ENCODE assay signal across 15 mouse cellular contexts in genomic region chr2:166190816-166191215, GRCm38 (mm10). TPM values are rescaled to one million over a fixed set of nuclear protein-coding genes. Genes with fewer than 3 reads are reported as not detected.
DNase-seq lines count a peak whose midpoint lies in the region; ATAC-seq lines count a peak whose summit lies in the region.
"Had no signal": no experiment of that assay in that cellular context is flagged by ENCODE, and none has a peak within 500 bp of the region (broad histone marks: within the 10 kb centered on the region; RNA-seq: fewer than 3 reads in every experiment).

No protein-coding gene starts in this region.

- no peak for ATAC-seq in cerebellum, adult (ENCODE audit: insufficient number of reproducible peaks, low FRiP score, low TSS enrichment)
- no peak for ATAC-seq in midbrain, embryonic 16.5 days
- ATAC-seq in limb, embryonic 12.5 days (ENCODE audit: insufficient number of reproducible peaks, insufficient read depth, low FRiP score, low TSS enrichment, low read depth), result no peak
- ATAC-seq: inflammation-experienced regulatory T-cells, adult 6 months had no signal

- DNase-seq in cerebellum, postnatal 10 days, result peak; percentile 54 to 64
- DNase-seq in midbrain, embryonic 10.5 days (ENCODE audit: low spot score), result no peak
- peak; percentile 93 for DNase-seq in kidney, adult 9 months
- DNase-seq in frontal cortex, postnatal 14 days (ENCODE audit: low spot score in 2 of 2), result no peak
- DNase-seq in gastrocnemius, adult 8-10 months (ENCODE audit: low spot score in 2 of 2), result no peak
- DNase-seq: heart, adult 11 months; lung, postnatal 14 days; thymus, postnatal 4 days had no signal

- 69% methylated on average over 8 of the region's 8 CpGs for WGBS in midbrain, embryonic 10.5 days
- 45% methylated on average over 8 of the region's 8 CpGs for WGBS in midbrain, embryonic 16.5 days
- 34% methylated on average over 8 of the region's 8 CpGs for WGBS in limb, embryonic 12.5 days

- no peak overlapping the region for H3K9ac ChIP-seq in midbrain, embryonic 16.5 days (ENCODE audit: low read depth, low read length)
- no peak overlapping the region for H3K9ac ChIP-seq in limb, embryonic 12.5 days (replicated peaks)
- H3K9ac ChIP-seq: liver, embryonic 15.5 days; midbrain, embryonic 13.5 days had no signal

- H3K4me3 ChIP-seq in midbrain, embryonic 10.5 days, result no peak overlapping the region
- H3K4me3 ChIP-seq in midbrain, embryonic 16.5 days (ENCODE audit: low read depth, low read length), result no peak overlapping the region
- H3K4me3 ChIP-seq in limb, embryonic 12.5 days (replicated peaks), result no peak overlapping the region
- H3K4me3 ChIP-seq: liver, embryonic 15.5 days; midbrain, embryonic 13.5 days had no signal

- H3K4me1 ChIP-seq in midbrain, embryonic 10.5 days, result peaks cover 39% of the 10 kb centered on the region
- H3K4me1 ChIP-seq in midbrain, embryonic 16.5 days (ENCODE audit: control insufficient read depth, insufficient read depth, low read length), result peaks cover 2% of the 10 kb centered on the region; the same call in 1 of the 2 replicates
- peaks cover 71% of the 10 kb centered on the region for H3K4me1 ChIP-seq in limb, embryonic 12.5 days (replicated peaks)
- H3K4me1 ChIP-seq: liver, embryonic 15.5 days had no signal

- no peaks in the 10 kb centered on the region; the same call in 1 of the 2 replicates for H3K9me3 ChIP-seq in midbrain, embryonic 10.5 days (replicated peaks)
- no peaks in the 10 kb centered on the region for H3K9me3 ChIP-seq in midbrain, embryonic 16.5 days (replicated peaks; ENCODE audit: control insufficient read depth, low read length, poor library complexity, severe bottlenecking)
- peaks cover 4% of the 10 kb centered on the region; the same call in 1 of the 2 replicates for H3K9me3 ChIP-seq in limb, embryonic 12.5 days
- H3K9me3 ChIP-seq: liver, embryonic 15.5 days; midbrain, embryonic 13.5 days had no signal

- H3K4me2 ChIP-seq in midbrain, embryonic 16.5 days (ENCODE audit: low read length), result no peak overlapping the region
- no peak overlapping the region for H3K4me2 ChIP-seq in limb, embryonic 12.5 days
- H3K4me2 ChIP-seq: liver, embryonic 15.5 days; midbrain, embryonic 13.5 days had no signal

- H3K36me3 ChIP-seq in midbrain, embryonic 10.5 days, result no peaks in the 10 kb centered on the region
- H3K36me3 ChIP-seq in midbrain, embryonic 16.5 days (ENCODE audit: control insufficient read depth, insufficient read depth, low read length), result no peaks in the 10 kb centered on the region
- H3K36me3 ChIP-seq in limb, embryonic 12.5 days, result no peaks in the 10 kb centered on the region
- H3K36me3 ChIP-seq: liver, embryonic 15.5 days; midbrain, embryonic 13.5 days had no signal

- H3K27me3 ChIP-seq in midbrain, embryonic 10.5 days (ENCODE audit: low read depth, poor library complexity, severe bottlenecking), result peaks cover 9% of the 10 kb centered on the region
- H3K27me3 ChIP-seq in midbrain, embryonic 16.5 days (ENCODE audit: control insufficient read depth, insufficient read depth, low read depth, low read length), result no peaks in the 10 kb centered on the region; the same call in 1 of the 2 replicates
- H3K27me3 ChIP-seq in limb, embryonic 12.5 days, result no peaks in the 10 kb centered on the region
- H3K27me3 ChIP-seq: liver, embryonic 15.5 days had no signal

- peak overlapping the region; percentile 60 for H3K27ac ChIP-seq in midbrain, embryonic 10.5 days (replicated peaks)
- H3K27ac ChIP-seq in midbrain, embryonic 16.5 days (ENCODE audit: low read length), result no peak overlapping the region
- H3K27ac ChIP-seq in limb, embryonic 12.5 days, result peak overlapping the region; percentile 36
- H3K27ac ChIP-seq: liver, embryonic 15.5 days; midbrain, embryonic 13.5 days; stomach, postnatal 0 days had no signal

RNA-seq across cellular contexts. Expression of gene Sulf2, which starts 35.4 kb away (rescaled TPM):
- 62.5 and 74.5 TPM in 2 replicates for polyA plus RNA-seq in midbrain, embryonic 10.5 days (2016; fragmentation: Nextera tagmentation; extraction: Ambion mirVana)
- 88.1 and 94.5 TPM in 2 replicates for polyA plus RNA-seq in midbrain, embryonic 16.5 days (2015; fragmentation: Nextera tagmentation; extraction: Ambion mirVana)
- 176 and 187 TPM in 2 replicates for polyA plus RNA-seq in limb, embryonic 12.5 days (2016; fragmentation: Nextera tagmentation; extraction: Ambion mirVana)
- 1 to 10 TPM; 6.0 to 9.9 (median 7.1) TPM for total RNA-seq in gastrocnemius, adult 8-10 months (2022)

Comparison
In these comparisons a context has a peak if more than half of its experiments do, and no peak if none do; other contexts are left out.
1. DNase-seq: peak in cerebellum, postnatal 10 days (2 of 2) and kidney, adult 9 months (single experiment); none in midbrain, embryonic 10.5 days (single experiment), frontal cortex, postnatal 14 days (0 of 2) and gastrocnemius, adult 8-10 months (0 of 2).